Mouse (Mus musculus): Measurements from ENCODE around the gene Gas2l2.

DNA sequence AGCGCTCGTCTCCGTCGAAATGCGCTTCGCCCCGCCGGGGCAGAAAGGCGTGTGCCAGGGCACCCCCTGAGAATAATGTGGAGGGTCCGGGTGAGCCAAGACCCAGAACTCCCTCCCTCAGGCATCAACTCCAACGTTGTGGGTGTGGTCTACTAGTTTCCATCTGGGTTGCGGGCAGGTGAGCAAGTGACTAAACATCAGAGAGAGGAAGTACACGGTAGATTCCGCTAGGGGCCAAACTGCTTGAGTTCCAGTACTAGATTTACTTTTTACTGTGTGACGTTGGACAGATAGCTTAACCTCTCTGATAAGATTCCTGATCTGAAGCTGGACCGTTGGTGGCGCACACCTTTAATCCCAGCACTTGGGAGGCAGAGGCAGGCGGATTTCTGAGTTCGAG is 15.7 kb upstream of the Gas2l2 start:
- no peak for TF ChIP-seq CTCF (IDR thresholded peaks at IDR 0.05; ENCODE audit: control insufficient read depth, insufficient read depth, insufficient replicate concordance, low read depth, low read length)
- TF ChIP-seq POLR2A (IDR thresholded peaks at IDR 0.05; ENCODE audit: control insufficient read depth, low read depth, low read length), result no peak

Data from testis, adult 2 months (tissue).